Mouse (Mus musculus) limb, embryonic 14.5 days (tissue): ENCODE results near the gene Trim16. TPM values are rescaled to one million over a fixed set of nuclear protein-coding genes. Genes with fewer than 3 reads are reported as not detected.

ENCODE experiments used
- ATAC-seq: fragments of 200-750 bp; cut with Nextera tagmentation; 2 replicates; pipeline ENCODE4 v1.8.0; 2017; ENCODE audit warnings: low read depth, moderate number of reproducible peaks, moderate TSS enrichment; ENCODE audit not compliant: low FRiP score
- DNase-seq: peaks from one replicate; pipeline ENCODE4 v3.0.0-alpha.2; 2015; ENCODE audit warnings: low spot score
- H3K27ac ChIP-seq: fragments of 300-500 bp; sonication (generic); replicated peaks from 2 replicates; pipeline ENCODE4 v1.5.1; 2014; ENCODE audit warnings: low read depth, mild to moderate bottlenecking, low read length, moderate library complexity, mixed read lengths
- H3K27me3 ChIP-seq: fragments of 300-500 bp; sonication (generic); 2 replicates; pipeline ENCODE4 v1.6.1; 2014; ENCODE audit warnings: low read length, mixed read lengths; ENCODE audit not compliant: control insufficient read depth, insufficient read depth
- H3K36me3 ChIP-seq: fragments of 300-500 bp; sonication (generic); 2 replicates; pipeline ENCODE4 v1.6.1; 2014; ENCODE audit warnings: mild to moderate bottlenecking, low read length, moderate library complexity, mixed read lengths; ENCODE audit not compliant: control insufficient read depth, insufficient read depth
- H3K4me1 ChIP-seq: fragments of 300-500 bp; sonication (generic); 2 replicates; pipeline ENCODE4 v1.6.1; 2014; ENCODE audit warnings: antibody characterized with exemption, low read length, mixed read lengths; ENCODE audit not compliant: control insufficient read depth, insufficient read depth
- H3K4me2 ChIP-seq: fragments of 300-500 bp; sonication (generic); replicated peaks from 2 replicates; pipeline ENCODE4 v1.6.1; 2014; ENCODE audit warnings: low read depth, mild to moderate bottlenecking, low read length, moderate library complexity; ENCODE audit not compliant: severe bottlenecking
- H3K4me3 ChIP-seq: fragments of 300-500 bp; sonication (generic); replicated peaks from 2 replicates; pipeline ENCODE4 v1.5.1; 2014; ENCODE audit warnings: low read length
- H3K9ac ChIP-seq: fragments of 300-500 bp; sonication (generic); 2 replicates; pipeline ENCODE4 v1.6.1; 2014; ENCODE audit warnings: mild to moderate bottlenecking, low read depth, low read length, moderate library complexity; ENCODE audit not compliant: severe bottlenecking
- H3K9me3 ChIP-seq: fragments of 300-500 bp; sonication (generic); 2 replicates; pipeline ENCODE4 v1.6.1; 2016; ENCODE audit warnings: low read length; ENCODE audit not compliant: control insufficient read depth
- POLR2A ChIP-seq: fragments of 200-500 bp; IDR thresholded peaks from 2 replicates; pipeline ENCODE4 v1.8.0; 2012; ENCODE audit warnings: inconsistent platforms, mild to moderate bottlenecking, moderate library complexity, borderline replicate concordance; ENCODE audit not compliant: insufficient read depth, insufficient read length; ENCODE audit errors: extremely low read depth
- WGBS: fragments of 180-500 bp; shearing (Covaris S2); extraction: QIAGEN DNeasy Blood & Tissue Kit; methylation state at CpG from one replicate; pipeline ENCODE4 v1.1.7; 2014; 5-methylcytosine and 5-hydroxymethylcytosine counted together
- polyA plus RNA-seq, 2 experiments: library from polyadenylated mRNA; depleted of rRNA in 1 of 2; stranded (reverse) in 1 of 2; unstranded in 1 of 2; fragments of >200 nt; fragmentation: Nextera tagmentation in 1 of 2; extraction: Ambion mirVana in 1 of 2; gene quantifications; 2 replicates each; pipeline versions ENCODE4 v1.2.1 to v1.2.3; 2012 to 2014

Gene Trim16
- polyA plus RNA-seq, 2 experiments = 14.3 to 19.8 TPM

GRCm38 (mm10) chr11:62821893-62822292 is 1.9 kb downstream of the Trim16 start:
- H3K4me3 ChIP-seq = peak overlapping the region; percentile 45
- 60% methylated on average over 5 of the region's 5 CpGs for WGBS
- peaks cover 32% of the 10 kb centered on the region for H3K4me1 ChIP-seq
- H3K36me3 ChIP-seq = no peaks in the 10 kb centered on the region
- no peaks in the 10 kb centered on the region for H3K9me3 ChIP-seq
- H3K27ac ChIP-seq = no peak overlapping the region
- ATAC-seq (no peak), DNase-seq (no peak)
- TF ChIP-seq POLR2A = no peak
- no peaks in the 10 kb centered on the region for H3K27me3 ChIP-seq
- peak overlapping the region; percentile 34 for H3K4me2 ChIP-seq
- no peak overlapping the region for H3K9ac ChIP-seq

- 0 out of 2 replicates have a peak overlapping the region, but pooled peaks have one; percentile 19 for H3K27ac ChIP-seq
- whole genome bisulfite sequencing = 52% methylated on average over 7 of the region's 7 CpGs
- H3K4me3 ChIP-seq = no peak overlapping the region
- H3K36me3 ChIP-seq = no peaks in the 10 kb centered on the region; the same call in 1 of the 2 replicates
- TF ChIP-seq POLR2A = no peak
- H3K9ac ChIP-seq = no peak overlapping the region
- peak overlapping the region; percentile 17; the same call in 1 of the 2 replicates for H3K4me2 ChIP-seq
- DNase-seq = no peak
- no peak for ATAC-seq
- no peaks in the 10 kb centered on the region for H3K9me3 ChIP-seq
- H3K27me3 ChIP-seq = no peaks in the 10 kb centered on the region
- H3K4me1 ChIP-seq = peaks cover 32% of the 10 kb centered on the region
Measured at GRCm38 (mm10) chr11:62824211-62824610, 4.2 kb downstream of the Trim16 start.

GRCm38 (mm10) chr11:62825222-62826105 is 5.4 kb downstream of the Trim16 start:
- no peaks in the 10 kb centered on the region for H3K9me3 ChIP-seq
- H3K4me3 ChIP-seq = no peak overlapping the region
- ATAC-seq (no peak), DNase-seq (peak; percentile 37)
- H3K4me2 ChIP-seq = no peak overlapping the region
- H3K36me3 ChIP-seq = no peaks in the 10 kb centered on the region; the same call in 1 of the 2 replicates
- 74% methylated on average over 9 of the region's 9 CpGs for WGBS
- H3K9ac ChIP-seq = no peak overlapping the region
- no peak for TF ChIP-seq POLR2A
- H3K4me1 ChIP-seq = peaks cover 22% of the 10 kb centered on the region
- no peaks in the 10 kb centered on the region for H3K27me3 ChIP-seq
- H3K27ac ChIP-seq = no peak overlapping the region

GRCm38 (mm10) chr11:62826106-62826733 is 6.2 kb downstream of the Trim16 start:
- H3K27me3 ChIP-seq = no peaks in the 10 kb centered on the region
- no peak overlapping the region for H3K4me3 ChIP-seq
- no peak for ATAC-seq
- H3K4me1 ChIP-seq = peaks cover 14% of the 10 kb centered on the region
- no peak overlapping the region for H3K27ac ChIP-seq
- H3K36me3 ChIP-seq = no peaks in the 10 kb centered on the region; the same call in 1 of the 2 replicates
- H3K4me2 ChIP-seq = no peak overlapping the region
- TF ChIP-seq POLR2A = no peak
- no peak for DNase-seq
- 28% methylated on average over 6 of the region's 6 CpGs for WGBS
- no peaks in the 10 kb centered on the region for H3K9me3 ChIP-seq
- H3K9ac ChIP-seq = no peak overlapping the region

- Histone ChIP-seq H3K9me3 (no peaks in the 10 kb centered on the region), H3K36me3 (peaks cover 5% of the 10 kb centered on the region; the same call in 1 of the 2 replicates), H3K4me2 (no peak overlapping the region), H3K9ac (no peak overlapping the region), H3K27ac (no peak overlapping the region), H3K4me1 (peaks cover 14% of the 10 kb centered on the region), H3K27me3 (no peaks in the 10 kb centered on the region), H3K4me3 (no peak overlapping the region)
- no peak for ATAC-seq
- WGBS = 98% methylated on average over 4 of the region's 4 CpGs
- no peak for DNase-seq
- no peak for TF ChIP-seq POLR2A
Measured at GRCm38 (mm10) chr11:62827135-62827534, 7.1 kb downstream of the Trim16 start.
